Mouse (Mus musculus) embryonic fibroblast, embryonic 13.5 days (primary cell): Measurements from ENCODE around the gene Vmn1r121. TPM values are rescaled to one million over a fixed set of nuclear protein-coding genes. Genes with fewer than 3 reads are reported as not detected.
"Not testable (repeated sequence)": the region's sequence is repeated elsewhere in the genome, so short reads cannot be mapped to it uniquely, and the experiment has no call there.

Experiments
- H3K27ac ChIP-seq: 2 replicates; pipeline ENCODE4 v1.5.1; 2012; ENCODE audit warnings: low read length, control low read depth, inconsistent platforms; ENCODE audit not compliant: insufficient read depth
- H3K4me1 ChIP-seq: 2 replicates; pipeline ENCODE4 v1.6.1; 2011; ENCODE audit warnings: low read length; ENCODE audit not compliant: control insufficient read depth, insufficient read depth
- H3K4me3 ChIP-seq: 2 replicates; pipeline ENCODE4 v1.5.1; 2011; ENCODE audit warnings: mild to moderate bottlenecking, control low read depth, low read length; ENCODE audit not compliant: insufficient read depth
- polyA plus RNA-seq: library from polyadenylated mRNA; stranded (reverse); fragments of >200 nt; gene quantifications from 2 replicates; pipeline ENCODE4 v1.2.4, GENCODE M21; 2011; ENCODE audit warnings: low read depth; ENCODE audit not compliant: missing spikeins, insufficient read length

Vmn1r121 gene
- not detected in 2 replicates for polyA plus RNA-seq

GRCm38 (mm10) chr7:21098413-21098812 lies at the start of gene Vmn1r121:
Vmn1r121 (minus strand) TSS chr7:21098513.
- H3K27ac ChIP-seq, H3K4me3 ChIP-seq, H3K4me1 ChIP-seq: not testable (repeated sequence)

GRCm38 (mm10) chr7:21134028-21134427 lies 35.7 kb upstream of the Vmn1r121 start, which contains the start of gene Vmn1r122:
Vmn1r122 (minus strand) TSS chr7:21134128.
- not testable (repeated sequence) for H3K4me1 ChIP-seq

GRCm38 (mm10) chr7:21053684-21054083 lies 44.6 kb downstream of the Vmn1r121 start, which contains the start of gene Vmn1r120:
Vmn1r120 (minus strand) TSS chr7:21053784.
- not testable (repeated sequence) for H3K27ac ChIP-seq, H3K4me1 ChIP-seq, H3K4me3 ChIP-seq

More at GRCm38 (mm10) chr7:21134028-21134427, 35.7 kb upstream of the Vmn1r121 start, which contains the start of gene Vmn1r122:
- H3K27ac ChIP-seq, H3K4me3 ChIP-seq: not testable (repeated sequence)

Other genes with a start within 250 kb of the Vmn1r121 start
- gene Vmn1r116, start 226.3 kb downstream of the Vmn1r121 start, polyA plus RNA-seq = not detected in 2 replicates
- not detected in 2 replicates for gene Vmn1r117, start 214.4 kb downstream of the Vmn1r121 start, polyA plus RNA-seq
- not detected in 2 replicates for gene Vmn1r118, start 186.2 kb downstream of the Vmn1r121 start, polyA plus RNA-seq
- not detected in 2 replicates for gene Vmn1r119, start 86.1 kb downstream of the Vmn1r121 start, polyA plus RNA-seq
- gene Vmn1r120, start 44.7 kb downstream of the Vmn1r121 start, polyA plus RNA-seq = not detected in 2 replicates
- not detected in 2 replicates for gene Vmn1r122, start 35.6 kb upstream of the Vmn1r121 start, polyA plus RNA-seq
- not detected in 2 replicates for gene Vmn1r123, start 63.7 kb upstream of the Vmn1r121 start, polyA plus RNA-seq
- not detected in 2 replicates for gene Gm5157, start 91.9 kb upstream of the Vmn1r121 start, polyA plus RNA-seq
- gene Vmn1r124, start 162.1 kb upstream of the Vmn1r121 start, polyA plus RNA-seq = not detected in 2 replicates
- gene Vmn1r125, start 173.7 kb upstream of the Vmn1r121 start, polyA plus RNA-seq = not detected in 2 replicates
- not detected in 2 replicates for gene Vmn1r126, start 203.0 kb upstream of the Vmn1r121 start, polyA plus RNA-seq
- not detected in 2 replicates for gene Vmn1r127, start 221.3 kb upstream of the Vmn1r121 start, polyA plus RNA-seq